Mouse (Mus musculus) erythroblast, embryonic 14.5 days (primary cell): ENCODE data around the gene Slc22a5.

Experiments used
- GATA1 ChIP-seq: IDR thresholded peaks from 2 replicates; pipeline ENCODE4 v1.6.1; 2012; ENCODE audit warnings: low read length, inconsistent platforms, mixed read lengths
- TAL1 ChIP-seq: IDR thresholded peaks from 3 replicates; pipeline ENCODE4 v1.6.1; 2012; ENCODE audit warnings: low read length, inconsistent platforms, mixed read lengths

DNA sequence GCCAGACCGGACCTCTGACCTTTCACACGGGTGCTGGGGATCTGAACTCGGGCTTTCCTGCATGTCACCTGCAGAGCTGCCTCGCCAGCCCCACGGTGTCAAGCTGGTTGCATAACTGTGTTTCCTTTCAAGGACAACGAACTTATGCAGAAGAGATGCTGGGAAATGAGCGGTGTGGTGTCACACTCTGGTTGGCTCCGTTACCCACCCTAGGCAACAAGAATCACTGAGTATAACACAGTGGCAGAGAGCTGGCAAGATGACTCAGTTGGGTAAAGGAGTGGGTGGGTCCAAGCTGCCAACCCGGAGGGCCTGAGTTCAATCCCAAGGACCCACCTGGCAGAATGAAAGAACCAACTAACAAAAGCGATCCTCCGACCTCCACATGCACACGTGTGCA is 49.9 kb downstream of the Slc22a5 start:
- TF ChIP-seq GATA1 (no peak), TAL1 (no peak)
